Mouse (Mus musculus): ENCODE data around the gene Lamc1. TPM values are rescaled to one million over a fixed set of nuclear protein-coding genes. Genes with fewer than 3 reads are reported as not detected.

Gene Lamc1
- total RNA-seq, 2 experiments from 2014 or later, result 21.9 to 27.8 TPM

GRCm38 (mm10) chr1:153202195-153202594 is 130.4 kb downstream of the Lamc1 start:
- DNase-seq (ENCODE audit: low spot score in 2 of 2), result no peak

GRCm38 (mm10) chr1:153201448-153201847 is 131.1 kb downstream of the Lamc1 start:
- DNase-seq (ENCODE audit: low spot score in 2 of 2), result peak in 1 of 2 experiments; percentile 34

GRCm38 (mm10) chr1:153197316-153197850 is 135.2 kb downstream of the Lamc1 start:
- DNase-seq (ENCODE audit: low spot score in 2 of 2), result no peak

- DNase-seq (ENCODE audit: low spot score in 2 of 2), result no peak
These were observed 139.6 kb downstream of the Lamc1 start for GRCm38 (mm10) chr1:153192945-153193344.

- DNase-seq (ENCODE audit: low spot score in 2 of 2), result no peak
These were observed 140.2 kb downstream of the Lamc1 start for GRCm38 (mm10) chr1:153192379-153192778.

- DNase-seq (ENCODE audit: low spot score in 2 of 2), result peak; percentile 29 to 74
These were observed 140.7 kb downstream of the Lamc1 start for GRCm38 (mm10) chr1:153191943-153192329.

GRCm38 (mm10) chr1:153191237-153191942 is 141.2 kb downstream of the Lamc1 start:
- DNase-seq (ENCODE audit: low spot score in 2 of 2), result no peak

- no peak for DNase-seq (ENCODE audit: low spot score in 2 of 2)
These were observed 144.5 kb downstream of the Lamc1 start for GRCm38 (mm10) chr1:153188081-153188480.

GRCm38 (mm10) chr1:153185828-153186803 is 146.5 kb downstream of the Lamc1 start, which contains the start of gene Lamc2:
Gene Lamc2 (minus strand): TSS chr1:153186447.
- peak in 1 of 2 experiments; percentile 15 for DNase-seq (ENCODE audit: low spot score in 2 of 2)

- DNase-seq (ENCODE audit: low spot score in 2 of 2), result peak; percentile 68 to 89
These were observed 151.8 kb downstream of the Lamc1 start for GRCm38 (mm10) chr1:153180586-153181289.

GRCm38 (mm10) chr1:153180160-153180559 is 152.4 kb downstream of the Lamc1 start:
- no peak for DNase-seq (ENCODE audit: low spot score in 2 of 2)

- DNase-seq (ENCODE audit: low spot score in 2 of 2), result peak in 1 of 2 experiments; percentile 13
These were observed 157.8 kb downstream of the Lamc1 start for GRCm38 (mm10) chr1:153174801-153175200.

- no peak for DNase-seq (ENCODE audit: low spot score in 2 of 2)
These were observed 159.3 kb downstream of the Lamc1 start for GRCm38 (mm10) chr1:153173276-153173675.

- no peak for DNase-seq (ENCODE audit: low spot score in 2 of 2)
These were observed 160.3 kb downstream of the Lamc1 start for GRCm38 (mm10) chr1:153172291-153172731.

GRCm38 (mm10) chr1:153171011-153171410 is 161.6 kb downstream of the Lamc1 start:
- no peak for DNase-seq (ENCODE audit: low spot score in 2 of 2)

Other genes starting within 250 kb of the Lamc1 start
- 1 to 10 TPM; 1.7 to 2.8 TPM for gene Lamc2, start 146.3 kb downstream of the Lamc1 start, total RNA-seq (2021)
- gene Shcbp1l, start 92.4 kb upstream of the Lamc1 start, total RNA-seq (2021), result 1 to 10 TPM; 4.3 to 4.4 TPM
- 100 to 1,000 TPM; 105 to 106 TPM for gene Dhx9, start 154.9 kb upstream of the Lamc1 start, total RNA-seq (2021)
- 1 to 10 TPM; 3.4 to 4.8 TPM for gene Npl, start 217.3 kb upstream of the Lamc1 start, total RNA-seq (2021)

Data from layer of hippocampus, adult 18-20 months (tissue).